Mouse (Mus musculus) lung, adult 2 months (tissue): ENCODE results near the gene Pgpep1l.

Source experiments
- CTCF ChIP-seq: fragments of 200-500 bp; IDR thresholded peaks from 2 replicates; pipeline ENCODE4 v1.5.1; 2011; ENCODE audit warnings: mild to moderate bottlenecking, low read length, control low read depth; ENCODE audit not compliant: insufficient read depth
- POLR2A ChIP-seq: fragments of 200-500 bp; IDR thresholded peaks from 2 replicates; pipeline ENCODE4 v1.6.1; 2011; ENCODE audit warnings: low read depth, mild to moderate bottlenecking, control low read depth, low read length, borderline replicate concordance; ENCODE audit errors: extremely low read depth

- TF ChIP-seq CTCF (no peak), POLR2A (no peak)
These were observed 1.4 kb upstream of the Pgpep1l start for GRCm38 (mm10) chr7:68265391-68265790.
